Mouse (Mus musculus): Measurements from ENCODE around the gene Prdx6. TPM values are rescaled to one million over a fixed set of nuclear protein-coding genes. Genes with fewer than 3 reads are reported as not detected.

The Prdx6 gene
- polyA plus RNA-seq, 1 experiment, result 99.6 TPM

DNA sequence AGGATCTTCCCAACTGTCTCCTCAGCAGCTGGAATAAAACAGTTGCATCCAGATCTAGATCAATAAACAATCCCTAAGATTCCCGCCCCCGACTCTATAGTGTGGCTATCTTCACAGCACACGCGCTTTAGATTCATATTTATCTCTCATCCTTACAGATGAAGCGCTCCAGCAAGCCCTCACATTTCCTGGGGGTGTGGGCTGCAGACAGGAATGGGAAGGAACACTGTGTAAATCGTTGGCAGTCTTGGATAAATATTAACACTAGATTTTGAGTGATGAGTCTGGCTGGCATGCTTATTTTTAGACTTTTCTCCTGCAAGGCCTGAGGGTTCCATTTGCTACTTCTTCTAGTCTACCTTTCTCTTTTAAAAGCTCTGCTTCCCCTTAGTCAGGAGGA is 1.6 kb downstream of the Prdx6 start:
- peak; percentile 24 for DNase-seq (ENCODE audit: low read depth)
- TF ChIP-seq POLR2A (IDR thresholded peaks at IDR 0.05; ENCODE audit: borderline replicate concordance, extremely low read depth, insufficient read depth, insufficient read length, poor library complexity, severe bottlenecking), result no peak
- no peak for TF ChIP-seq CTCF (IDR thresholded peaks at IDR 0.05; ENCODE audit: borderline replicate concordance, extremely low read depth, insufficient read depth, insufficient read length)

GRCm38 (mm10) chr1:161248685-161249084 is 2.3 kb downstream of the Prdx6 start:
- TF ChIP-seq CTCF (IDR thresholded peaks at IDR 0.05; ENCODE audit: borderline replicate concordance, extremely low read depth, insufficient read depth, insufficient read length) (no peak), POLR2A (IDR thresholded peaks at IDR 0.05; ENCODE audit: borderline replicate concordance, extremely low read depth, insufficient read depth, insufficient read length, poor library complexity, severe bottlenecking) (no peak)

GRCm38 (mm10) chr1:161247643-161248580 is 3.1 kb downstream of the Prdx6 start:
- TF ChIP-seq POLR2A (IDR thresholded peaks at IDR 0.05; ENCODE audit: borderline replicate concordance, extremely low read depth, insufficient read depth, insufficient read length, poor library complexity, severe bottlenecking) (no peak), CTCF (IDR thresholded peaks at IDR 0.05; ENCODE audit: borderline replicate concordance, extremely low read depth, insufficient read depth, insufficient read length) (no peak)

More at GRCm38 (mm10) chr1:161248685-161249084, 2.3 kb downstream of the Prdx6 start:
- peak; percentile 19 for DNase-seq (ENCODE audit: low read depth)

DNA sequence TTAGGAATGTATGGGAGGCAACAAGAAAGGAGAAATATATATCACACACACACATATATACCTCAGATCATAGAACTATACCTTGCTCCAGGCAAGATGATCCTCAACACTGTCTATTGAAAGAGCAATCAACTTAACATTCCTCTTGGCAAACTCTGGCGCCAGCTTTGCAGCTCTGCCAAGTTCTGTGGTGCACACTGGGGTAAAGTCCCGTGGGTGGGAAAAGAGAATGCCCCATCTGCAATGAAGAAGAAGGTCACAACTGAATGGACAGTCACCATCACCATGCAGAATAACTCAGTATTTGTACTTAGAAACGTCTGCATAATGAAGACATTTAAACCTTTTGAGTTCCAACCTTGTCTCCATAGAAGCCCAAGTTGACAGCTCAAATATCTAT is 3.8 kb downstream of the Prdx6 start:
- TF ChIP-seq CTCF (IDR thresholded peaks at IDR 0.05; ENCODE audit: borderline replicate concordance, extremely low read depth, insufficient read depth, insufficient read length) (no peak), POLR2A (IDR thresholded peaks at IDR 0.05; ENCODE audit: borderline replicate concordance, extremely low read depth, insufficient read depth, insufficient read length, poor library complexity, severe bottlenecking) (no peak)
- DNase-seq (ENCODE audit: low read depth), result no peak

More at GRCm38 (mm10) chr1:161247643-161248580, 3.1 kb downstream of the Prdx6 start:
- DNase-seq (ENCODE audit: low read depth), result no peak

DNA sequence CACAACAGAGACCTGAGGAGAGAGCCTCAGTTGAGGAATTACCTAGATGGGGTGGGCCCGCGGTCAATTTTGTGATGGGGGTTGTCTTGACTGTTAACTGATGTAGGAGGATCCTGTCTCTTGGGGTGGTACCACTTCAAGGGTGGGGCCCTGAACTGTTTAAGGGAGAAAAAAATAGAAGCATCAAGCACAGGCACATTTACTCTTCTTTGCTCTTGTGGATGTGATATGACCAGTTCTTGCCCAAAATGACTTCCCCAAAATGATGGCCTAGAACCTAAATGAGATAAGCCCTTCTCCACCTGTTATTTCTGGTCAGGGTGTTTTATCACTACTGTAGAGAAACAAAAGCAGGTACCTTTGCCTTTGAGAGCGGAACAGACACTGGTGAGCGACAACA is 13.3 kb downstream of the Prdx6 start:
- TF ChIP-seq POLR2A (IDR thresholded peaks at IDR 0.05; ENCODE audit: borderline replicate concordance, extremely low read depth, insufficient read depth, insufficient read length, poor library complexity, severe bottlenecking) (no peak), CTCF (IDR thresholded peaks at IDR 0.05; ENCODE audit: borderline replicate concordance, extremely low read depth, insufficient read depth, insufficient read length) (no peak)
- DNase-seq (ENCODE audit: low read depth), result no peak

DNA sequence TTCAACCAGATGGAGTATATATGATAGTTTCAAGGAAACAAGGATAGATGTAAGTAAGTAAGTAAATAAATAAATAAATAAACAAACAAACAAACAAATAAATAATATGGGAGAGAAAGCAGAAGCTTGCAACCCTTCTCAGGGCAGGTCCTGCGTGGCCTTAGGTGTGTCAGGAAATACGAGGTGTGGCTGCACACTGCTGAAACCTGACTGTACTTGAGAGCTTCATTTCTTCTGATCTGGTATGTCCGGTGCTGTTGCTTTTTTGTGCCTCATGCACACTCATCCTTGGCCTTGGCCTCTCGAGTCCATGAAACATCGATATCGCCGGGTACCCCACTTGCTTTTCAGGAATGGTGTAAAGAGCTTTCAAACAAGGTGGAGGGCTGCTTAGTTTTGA is 13.7 kb downstream of the Prdx6 start:
- TF ChIP-seq CTCF (IDR thresholded peaks at IDR 0.05; ENCODE audit: borderline replicate concordance, extremely low read depth, insufficient read depth, insufficient read length), result no peak
- no peak for TF ChIP-seq POLR2A (IDR thresholded peaks at IDR 0.05; ENCODE audit: borderline replicate concordance, extremely low read depth, insufficient read depth, insufficient read length, poor library complexity, severe bottlenecking)
- no peak for DNase-seq (ENCODE audit: low read depth)

- DNase-seq (ENCODE audit: low read depth), result peak; percentile 37
- TF ChIP-seq CTCF (IDR thresholded peaks at IDR 0.05; ENCODE audit: borderline replicate concordance, extremely low read depth, insufficient read depth, insufficient read length) (no peak), POLR2A (IDR thresholded peaks at IDR 0.05; ENCODE audit: borderline replicate concordance, extremely low read depth, insufficient read depth, insufficient read length, poor library complexity, severe bottlenecking) (no peak)
Measured at GRCm38 (mm10) chr1:161233226-161233839, 17.7 kb downstream of the Prdx6 start.

DNA sequence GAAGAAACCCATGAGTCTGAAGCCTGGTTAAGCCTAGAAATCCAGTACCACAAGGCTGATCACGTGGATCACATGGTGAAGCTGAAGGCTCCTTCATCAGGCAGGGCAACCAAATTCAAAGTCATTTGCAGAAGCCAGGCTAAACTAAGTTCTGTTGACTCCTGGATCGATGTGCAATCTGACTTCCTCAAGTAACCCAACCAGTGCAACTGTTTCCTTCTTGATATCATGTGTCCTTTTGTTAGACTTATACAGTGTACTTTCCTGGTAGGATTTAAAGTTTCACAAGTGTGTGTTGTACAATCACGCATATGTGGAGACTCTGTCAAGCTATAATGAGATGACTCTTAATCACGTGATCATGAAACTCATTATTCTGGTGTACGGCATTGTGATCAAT is 18.8 kb downstream of the Prdx6 start:
- TF ChIP-seq POLR2A (IDR thresholded peaks at IDR 0.05; ENCODE audit: borderline replicate concordance, extremely low read depth, insufficient read depth, insufficient read length, poor library complexity, severe bottlenecking) (no peak), CTCF (IDR thresholded peaks at IDR 0.05; ENCODE audit: borderline replicate concordance, extremely low read depth, insufficient read depth, insufficient read length) (no peak)
- no peak for DNase-seq (ENCODE audit: low read depth)

DNA sequence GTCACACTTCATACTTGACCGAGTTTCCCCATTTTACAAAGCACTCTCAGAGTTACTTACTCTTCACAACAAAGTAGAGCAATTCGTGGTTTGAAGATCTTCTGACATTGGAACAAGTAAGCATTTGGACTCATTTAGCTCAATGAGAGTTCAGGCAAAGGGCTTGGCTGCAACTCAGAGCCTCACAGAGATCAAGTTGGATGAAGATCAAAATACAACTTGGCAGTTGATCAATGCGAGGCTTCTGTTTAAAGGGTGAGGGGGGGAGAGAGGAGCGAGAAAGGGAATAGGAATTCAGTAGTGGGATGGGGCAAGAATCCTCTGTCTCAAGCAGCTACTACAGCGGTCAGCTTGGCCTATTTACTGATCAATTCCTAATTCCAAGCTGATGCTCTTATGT is 26.2 kb downstream of the Prdx6 start:
- DNase-seq (ENCODE audit: low read depth), result peak; percentile 95

GRCm38 (mm10) chr1:161219816-161220215 is 31.2 kb downstream of the Prdx6 start:
- no peak for TF ChIP-seq CTCF (IDR thresholded peaks at IDR 0.05; ENCODE audit: borderline replicate concordance, extremely low read depth, insufficient read depth, insufficient read length)
- TF ChIP-seq POLR2A (IDR thresholded peaks at IDR 0.05; ENCODE audit: borderline replicate concordance, extremely low read depth, insufficient read depth, insufficient read length, poor library complexity, severe bottlenecking), result no peak
- no peak for DNase-seq (ENCODE audit: low read depth)

More for the DNA sequence above, 26.2 kb downstream of the Prdx6 start:
- TF ChIP-seq CTCF (IDR thresholded peaks at IDR 0.05; ENCODE audit: borderline replicate concordance, extremely low read depth, insufficient read depth, insufficient read length) (no peak), POLR2A (IDR thresholded peaks at IDR 0.05; ENCODE audit: borderline replicate concordance, extremely low read depth, insufficient read depth, insufficient read length, poor library complexity, severe bottlenecking) (no peak)

DNA sequence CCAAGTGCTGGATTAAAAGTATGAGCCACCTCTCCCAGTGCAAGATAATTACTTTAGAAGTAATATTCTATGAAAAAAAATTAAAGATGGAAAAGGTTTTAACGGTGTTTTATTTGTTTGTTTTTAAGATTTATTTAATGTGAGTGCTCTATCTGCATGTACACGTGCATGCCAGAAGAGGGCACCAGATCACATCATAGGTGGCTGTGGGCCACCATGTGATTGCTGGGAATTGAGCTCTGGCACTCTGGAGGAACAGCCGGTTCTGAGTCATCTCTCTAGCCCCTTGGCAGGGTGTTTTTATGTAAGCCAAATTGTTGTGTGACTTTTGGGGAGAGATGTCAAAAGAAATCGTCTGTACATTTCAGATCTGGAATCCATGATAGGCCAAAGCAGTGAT is 36.6 kb downstream of the Prdx6 start:
- TF ChIP-seq CTCF (IDR thresholded peaks at IDR 0.05; ENCODE audit: borderline replicate concordance, extremely low read depth, insufficient read depth, insufficient read length), result peak; percentile 35; the same call in 1 of the 2 replicates
- no peak for TF ChIP-seq POLR2A (IDR thresholded peaks at IDR 0.05; ENCODE audit: borderline replicate concordance, extremely low read depth, insufficient read depth, insufficient read length, poor library complexity, severe bottlenecking)
- DNase-seq (ENCODE audit: low read depth), result no peak

Measured in brain, embryonic 14.5 days (tissue).